Mouse (Mus musculus): ENCODE data around the gene Ephb6.

Ephb6 gene

DNA sequence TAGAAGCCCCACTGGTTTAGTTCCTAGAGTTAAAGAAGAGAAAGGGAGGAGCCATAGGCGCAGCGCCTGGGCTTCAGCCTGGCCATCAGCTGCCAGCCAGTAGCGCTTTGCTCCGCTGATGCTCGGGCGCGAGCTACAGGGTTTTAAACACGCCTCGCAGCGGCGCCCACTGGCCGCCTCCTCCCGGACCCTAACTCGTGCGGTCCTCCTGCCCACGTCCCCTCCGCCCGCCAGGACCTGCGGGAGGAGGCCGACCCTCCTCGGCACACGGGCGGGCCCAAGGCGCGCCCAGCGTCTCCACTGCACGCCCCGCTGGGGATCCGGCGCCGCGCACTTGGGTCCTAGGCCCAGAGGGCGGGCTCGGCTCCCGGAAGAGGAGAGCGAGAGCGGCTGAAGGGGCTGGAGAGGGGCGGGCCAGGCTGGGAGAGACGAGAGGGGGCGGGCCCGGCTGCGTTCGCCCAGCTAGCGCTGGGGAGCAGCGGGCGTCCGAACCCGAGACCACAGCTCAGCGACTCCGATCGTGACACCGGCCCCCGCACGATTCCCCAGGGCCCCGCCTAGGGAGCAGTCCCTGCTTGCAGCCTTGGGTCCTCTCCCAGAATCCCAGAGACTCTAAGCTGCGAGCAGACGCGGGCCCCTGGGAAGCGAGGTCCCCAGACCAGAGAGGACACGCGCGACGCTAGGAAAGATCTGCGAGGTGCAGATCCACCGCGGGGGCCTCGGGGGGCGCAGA, at the start of gene Ephb6:
TSS of gene Ephb6 (plus strand) at position 422 of the 733 bp plus-strand sequence.
- peak; percentile 93 for DNase-seq (ENCODE audit: inconsistent ontology term)

DNA sequence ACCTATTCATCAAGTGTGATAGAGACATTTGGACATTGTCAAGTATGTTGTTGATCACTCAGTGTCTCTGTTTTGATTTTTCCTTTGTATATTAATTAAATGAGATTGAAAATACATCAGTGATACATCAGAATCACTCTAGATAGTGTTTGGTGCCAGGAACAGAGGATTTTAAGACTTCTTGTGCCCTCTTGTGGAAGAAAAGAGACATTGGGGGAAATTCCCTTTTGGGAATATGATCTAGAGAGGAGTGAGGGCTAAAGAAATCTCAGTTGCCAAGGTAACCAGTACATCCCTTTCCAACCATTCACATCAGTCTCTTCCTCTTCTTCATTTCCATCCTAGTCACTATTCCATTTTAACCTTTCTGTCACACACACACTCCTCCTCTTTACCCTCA, 48.9 kb upstream of the Ephb6 start:
- DNase-seq (ENCODE audit: inconsistent ontology term) = peak; percentile 41

DNA sequence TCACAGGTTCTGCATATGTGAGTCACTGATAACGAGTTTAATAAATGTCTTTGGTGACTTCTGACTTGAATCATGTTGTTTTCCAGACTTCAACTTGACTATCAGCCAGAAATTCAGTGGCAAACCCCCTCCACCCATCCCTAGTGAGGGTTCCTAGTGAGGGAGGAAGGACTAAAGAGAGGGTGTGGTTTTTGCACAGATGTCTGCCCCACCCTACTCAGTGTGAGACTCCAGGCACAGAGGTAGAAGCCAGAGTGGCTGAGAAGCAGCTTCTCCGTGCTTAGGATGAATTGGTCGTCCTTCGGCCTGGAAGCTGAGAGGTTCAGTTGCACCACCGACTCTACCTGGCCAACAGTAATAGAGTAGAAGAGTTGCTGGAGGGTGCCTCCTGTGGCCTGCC, 47.8 kb upstream of the Ephb6 start:
- no peak for DNase-seq (ENCODE audit: inconsistent ontology term)

DNA sequence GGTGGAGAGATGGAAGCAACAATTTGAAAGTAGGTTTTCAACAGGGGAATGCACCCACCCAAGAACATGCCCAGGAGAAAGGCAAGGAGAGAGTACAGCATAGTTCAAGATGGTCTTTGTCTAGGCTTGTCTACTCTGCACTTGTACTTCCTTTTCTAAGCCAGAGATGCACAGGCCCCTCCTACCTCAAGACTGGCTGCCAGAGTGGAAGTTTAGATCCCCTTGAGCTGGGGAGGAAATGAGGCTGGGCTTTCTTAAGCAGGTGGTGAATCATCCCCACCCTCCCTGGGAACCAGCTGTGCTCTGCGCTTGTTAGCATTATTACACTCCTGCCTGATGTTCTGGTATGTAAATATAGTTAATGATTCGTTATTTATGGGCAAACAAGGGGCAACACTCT, 47.0 kb upstream of the Ephb6 start:
- no peak for DNase-seq (ENCODE audit: inconsistent ontology term)

DNA sequence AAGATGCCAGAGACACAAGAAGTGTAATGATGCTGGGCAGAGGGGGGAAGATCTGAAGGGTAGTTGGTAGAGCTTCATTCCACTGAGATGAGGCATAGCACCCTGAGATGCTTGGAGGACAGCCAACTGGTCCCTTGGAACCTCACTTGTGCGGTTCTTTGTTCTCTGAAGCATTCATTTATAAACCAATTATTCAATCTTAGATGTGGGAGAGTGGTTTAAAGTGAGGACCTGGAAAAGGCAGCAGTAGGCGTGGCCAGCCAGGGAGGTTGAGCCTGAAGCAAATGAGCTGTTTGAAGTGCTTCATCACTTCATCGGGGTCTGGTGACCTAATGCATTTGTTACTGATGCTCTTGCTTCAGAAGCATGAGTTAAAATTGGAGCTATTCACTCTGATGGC, 46.0 kb upstream of the Ephb6 start:
- peak; percentile 92 for DNase-seq (ENCODE audit: inconsistent ontology term)

DNA sequence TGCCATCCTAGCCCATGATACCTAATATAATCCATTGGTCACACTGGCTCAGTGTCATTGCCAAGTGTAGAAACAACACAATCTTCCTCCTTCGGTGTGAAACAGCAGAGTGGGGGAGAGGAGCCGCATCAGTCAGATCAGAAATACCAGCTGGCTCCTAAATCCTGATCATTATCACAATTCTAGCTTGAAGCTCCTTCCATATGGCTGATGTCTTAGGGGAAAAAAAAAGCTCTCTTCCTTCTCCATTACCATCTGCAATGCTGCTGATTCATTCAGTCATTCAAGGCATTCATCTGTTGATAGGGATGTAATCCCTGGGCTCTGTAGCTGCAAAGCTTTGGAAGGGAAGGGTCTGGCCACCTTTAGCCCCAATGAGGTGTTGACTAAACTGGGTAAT, 45.0 kb upstream of the Ephb6 start:
- DNase-seq (ENCODE audit: inconsistent ontology term) = no peak

DNA sequence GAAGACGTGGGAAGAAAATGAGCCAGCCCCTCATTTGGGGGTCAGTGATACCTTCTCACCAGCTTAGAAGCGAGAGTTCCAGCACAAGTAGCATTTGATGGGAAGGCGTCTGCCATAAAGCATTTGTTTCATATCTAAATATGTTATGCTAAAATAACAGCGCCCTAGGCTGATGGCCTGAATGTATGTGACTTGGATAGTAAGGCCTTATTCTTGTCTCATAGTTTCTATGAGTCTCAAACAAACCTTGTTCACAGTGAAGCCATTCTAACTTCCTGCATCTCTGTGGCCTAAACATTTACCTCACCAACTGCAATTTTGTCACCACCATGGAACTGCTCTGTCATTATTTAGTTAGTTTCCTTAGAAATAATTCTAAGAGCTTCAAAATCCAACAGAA, 42.7 kb upstream of the Ephb6 start:
- DNase-seq (ENCODE audit: inconsistent ontology term) = no peak

DNA sequence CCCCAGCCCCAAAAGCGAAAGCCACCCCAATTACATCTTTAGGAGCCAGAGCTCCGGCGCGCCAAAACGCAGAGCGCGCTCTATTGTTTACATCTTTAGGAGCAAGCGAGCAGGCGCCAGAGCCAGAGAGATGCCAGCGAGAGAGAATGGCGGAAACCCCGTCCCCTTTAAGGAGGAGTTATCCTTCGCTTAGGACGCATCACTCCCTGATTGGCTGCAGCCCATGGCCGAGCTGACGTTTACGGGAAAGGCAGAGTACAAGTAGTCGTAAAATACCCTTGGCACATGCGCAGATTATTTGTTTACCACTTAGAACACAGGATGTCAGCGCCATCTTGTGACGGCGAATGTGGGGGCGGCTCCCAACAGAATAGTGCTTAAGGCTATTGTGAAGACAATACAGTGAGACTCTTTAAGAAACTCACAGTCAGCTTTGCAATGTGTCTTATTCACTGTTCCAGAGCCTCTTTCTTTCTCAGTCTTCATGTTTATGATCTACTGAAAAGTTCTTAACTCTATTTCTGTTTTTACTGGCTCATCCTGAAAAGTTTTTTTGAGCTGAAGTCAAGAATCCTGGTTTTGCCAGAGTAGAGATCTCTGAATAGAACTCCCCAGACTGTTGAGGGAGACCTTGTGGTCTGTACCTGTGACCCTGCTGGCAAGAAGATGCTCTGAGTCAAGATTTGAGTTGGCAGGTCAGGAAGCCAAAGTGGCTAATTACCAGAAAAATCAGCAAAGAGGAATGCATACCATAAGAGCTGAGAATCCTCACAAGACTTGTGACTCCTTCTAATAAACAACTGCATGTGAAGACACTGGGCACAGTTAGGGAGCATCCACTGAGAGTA, 42.0 kb upstream of the Ephb6 start:
- DNase-seq (ENCODE audit: inconsistent ontology term) = peak; percentile 65

DNA sequence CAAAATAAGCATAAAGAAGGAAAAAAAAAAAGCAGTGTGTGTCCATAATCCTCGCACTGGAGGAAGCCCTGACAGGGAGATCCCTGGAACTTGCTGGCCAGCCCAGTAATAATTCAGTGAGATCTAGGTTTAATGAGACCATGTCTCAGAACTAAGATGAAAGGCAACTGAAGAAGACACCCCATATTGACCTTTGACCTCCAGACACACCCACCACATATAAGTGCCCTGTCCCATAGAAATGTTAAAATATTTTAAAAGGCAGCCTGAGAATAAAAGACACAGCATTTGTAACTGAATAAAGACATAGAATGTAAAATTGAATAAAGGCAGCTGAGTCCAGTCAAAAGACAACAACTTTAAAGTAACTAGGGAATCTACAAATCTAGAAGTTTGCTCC, 40.0 kb upstream of the Ephb6 start:
- no peak for DNase-seq (ENCODE audit: inconsistent ontology term)

DNA sequence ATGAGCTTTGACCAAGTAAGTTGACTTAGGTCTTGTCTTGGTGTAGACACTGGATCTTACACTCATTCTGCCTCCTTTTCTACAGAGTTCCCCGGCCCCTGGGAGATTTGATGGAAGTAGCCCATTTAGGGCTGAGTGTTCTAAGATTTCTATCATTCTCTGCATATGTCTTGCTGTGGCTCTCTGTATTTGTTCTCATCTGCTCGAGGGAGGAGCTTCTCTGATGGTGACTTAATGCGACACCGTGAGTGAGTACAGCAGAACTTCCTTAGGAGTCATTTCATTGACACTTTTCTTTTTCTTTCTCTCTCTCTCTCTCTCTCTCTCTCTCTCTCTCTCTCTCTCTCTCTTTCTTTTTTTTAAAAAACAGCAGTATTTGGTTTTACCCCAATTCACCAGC, 38.3 kb upstream of the Ephb6 start:
- no peak for DNase-seq (ENCODE audit: inconsistent ontology term)

DNA sequence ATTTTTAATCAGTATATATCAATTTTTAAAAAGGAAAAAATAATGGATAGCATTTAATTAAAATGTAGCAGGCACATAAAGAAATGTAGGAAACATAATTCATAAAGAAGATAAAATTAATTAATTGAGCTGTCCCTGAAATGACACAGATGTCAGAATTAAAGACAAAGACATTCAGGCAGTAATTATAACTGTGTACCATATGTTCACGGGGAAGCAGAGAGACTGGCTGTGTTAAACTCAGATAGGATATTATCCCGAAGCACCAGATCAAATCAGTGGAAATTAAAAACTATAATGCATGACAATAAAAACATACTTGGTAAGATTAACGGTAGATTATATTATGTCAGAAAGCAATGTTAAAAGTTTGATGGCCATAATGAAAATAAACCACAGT, 36.2 kb upstream of the Ephb6 start:
- DNase-seq (ENCODE audit: inconsistent ontology term) = no peak

DNA sequence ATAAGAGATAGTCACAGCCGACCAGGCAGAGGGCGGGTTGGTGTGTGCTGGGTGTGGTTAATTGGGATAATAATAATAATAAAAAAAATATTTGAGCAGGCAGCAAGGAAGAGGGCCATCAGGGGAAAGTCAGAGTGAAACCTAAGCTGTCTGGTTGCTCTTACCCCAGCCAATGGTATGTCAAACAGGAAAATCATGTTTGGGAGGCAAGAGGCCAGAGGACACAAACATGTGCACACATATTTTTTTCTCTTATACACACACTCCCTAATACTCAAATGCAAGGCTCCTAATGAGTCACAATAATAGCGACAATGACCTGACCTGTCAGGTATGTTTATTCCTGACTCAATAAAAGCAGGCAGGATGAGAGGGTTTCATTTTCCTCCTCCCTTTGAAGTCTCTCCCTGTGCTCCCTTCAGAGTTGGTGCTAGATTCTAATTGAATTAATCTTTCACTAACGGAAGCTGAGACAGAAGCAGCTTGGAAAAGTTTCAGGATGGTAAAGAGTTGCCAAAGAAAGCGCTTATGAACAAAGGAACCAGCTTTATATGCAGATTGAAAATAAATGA, 28.7 kb upstream of the Ephb6 start:
- DNase-seq (ENCODE audit: inconsistent ontology term) = peak; percentile 57

DNA sequence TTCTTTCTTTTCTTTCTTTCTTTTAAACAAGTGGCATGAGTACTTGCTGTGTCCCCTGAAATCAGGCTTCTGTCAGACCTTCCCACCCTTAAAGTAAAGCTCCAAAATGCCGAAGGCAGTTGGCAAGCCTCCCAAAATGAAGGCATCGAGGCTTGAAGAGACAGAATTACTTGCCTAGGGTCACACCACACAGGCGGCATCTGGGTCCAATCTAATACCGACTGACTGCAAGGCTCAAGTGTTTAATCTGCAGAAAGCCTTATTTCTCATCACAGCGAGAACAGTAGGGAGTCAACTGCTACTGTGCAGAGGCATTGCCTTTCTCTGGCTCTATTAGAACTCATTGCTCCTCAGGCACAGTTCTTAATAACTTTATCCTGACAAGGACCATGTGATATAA, 28.0 kb upstream of the Ephb6 start:
- peak; percentile 80 for DNase-seq (ENCODE audit: inconsistent ontology term)

DNA sequence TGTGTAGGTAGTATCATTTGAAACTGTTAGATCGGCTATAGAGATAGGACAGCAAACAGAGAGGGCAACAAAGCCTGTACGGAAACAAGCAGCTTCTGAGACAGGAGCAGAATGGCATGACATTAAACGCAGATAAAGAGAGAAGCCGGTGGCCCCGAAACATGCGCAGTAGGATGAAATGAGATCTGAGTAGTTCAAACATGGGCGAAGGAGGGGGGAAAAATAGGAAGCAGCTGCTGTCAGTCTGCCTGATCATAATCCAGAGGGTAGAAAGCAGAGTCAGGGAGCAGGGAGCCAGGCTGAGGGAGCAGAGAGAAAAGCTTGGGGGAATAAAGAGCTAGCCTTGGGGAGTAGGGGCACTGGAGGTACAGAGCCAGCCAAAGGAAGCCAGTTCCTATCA, 24.0 kb upstream of the Ephb6 start:
- no peak for DNase-seq (ENCODE audit: inconsistent ontology term)

DNA sequence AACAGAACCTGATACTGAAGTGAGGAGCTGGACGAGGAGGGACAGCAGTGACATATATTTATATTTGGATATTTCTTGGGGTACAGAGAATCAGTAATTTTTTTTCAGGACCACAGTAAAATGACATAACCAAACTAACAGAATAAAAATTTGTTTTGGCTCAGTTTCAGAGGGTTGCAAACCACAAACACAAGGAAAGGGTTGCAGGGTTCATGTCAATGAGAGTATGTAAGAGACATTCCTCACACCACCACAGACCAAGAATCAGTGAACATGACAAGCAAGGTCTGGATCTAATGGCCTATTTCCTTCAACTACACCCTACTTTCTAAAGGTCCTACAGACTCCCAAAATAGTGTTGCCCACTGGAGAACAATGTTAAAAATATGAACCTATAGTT, 23.1 kb upstream of the Ephb6 start:
- peak; percentile 43 for DNase-seq (ENCODE audit: inconsistent ontology term)

DNA sequence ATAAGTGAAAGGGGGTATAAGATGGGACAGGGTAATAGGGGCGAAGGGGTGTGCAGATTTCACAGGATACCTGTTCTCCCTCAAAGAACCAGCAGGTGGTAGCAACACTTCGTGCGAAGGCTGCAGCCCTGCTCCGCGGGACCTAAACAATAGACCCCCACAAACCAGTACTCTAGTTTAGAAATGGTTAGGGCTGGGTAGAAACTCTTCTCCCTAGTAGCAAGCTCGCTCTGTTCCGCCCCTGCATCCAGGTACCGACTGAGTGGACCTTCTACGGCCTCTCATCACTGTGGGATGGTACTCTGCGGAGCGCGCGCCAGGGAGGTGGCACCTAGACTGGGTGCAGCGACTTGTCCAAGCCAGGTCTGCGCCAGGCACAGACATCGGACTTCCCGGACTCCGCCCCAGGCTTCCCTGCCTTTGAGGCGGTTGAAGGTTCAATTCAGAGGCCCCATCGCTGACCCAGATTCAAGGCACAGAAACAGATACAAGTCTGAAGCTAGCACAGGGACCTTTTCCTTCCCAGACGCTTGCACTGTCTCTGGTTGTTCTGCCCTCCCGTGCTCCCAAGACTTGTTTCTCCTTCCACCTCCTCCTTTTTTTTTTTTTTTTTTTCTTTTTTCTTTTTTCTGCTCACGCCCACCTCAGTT, 756 bp upstream of the Ephb6 start:
- no peak for DNase-seq (ENCODE audit: inconsistent ontology term)

DNA sequence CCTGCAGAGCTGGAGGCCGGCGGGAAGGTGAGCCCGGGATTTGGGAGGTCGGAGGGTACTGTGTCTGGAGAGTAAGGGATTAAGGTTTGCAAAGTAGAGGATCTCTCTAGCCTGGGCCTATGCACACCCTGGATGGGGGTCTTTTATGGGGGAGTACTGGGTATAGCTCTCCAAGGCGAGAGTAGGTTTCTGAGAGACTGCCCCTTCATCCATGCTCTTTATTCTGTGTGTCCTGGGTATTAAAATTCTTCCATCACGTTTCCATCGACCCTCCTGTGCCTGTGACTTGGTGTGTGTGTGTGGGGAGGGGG, 467 bp downstream of the Ephb6 start:
- no peak for DNase-seq (ENCODE audit: inconsistent ontology term)

DNA sequence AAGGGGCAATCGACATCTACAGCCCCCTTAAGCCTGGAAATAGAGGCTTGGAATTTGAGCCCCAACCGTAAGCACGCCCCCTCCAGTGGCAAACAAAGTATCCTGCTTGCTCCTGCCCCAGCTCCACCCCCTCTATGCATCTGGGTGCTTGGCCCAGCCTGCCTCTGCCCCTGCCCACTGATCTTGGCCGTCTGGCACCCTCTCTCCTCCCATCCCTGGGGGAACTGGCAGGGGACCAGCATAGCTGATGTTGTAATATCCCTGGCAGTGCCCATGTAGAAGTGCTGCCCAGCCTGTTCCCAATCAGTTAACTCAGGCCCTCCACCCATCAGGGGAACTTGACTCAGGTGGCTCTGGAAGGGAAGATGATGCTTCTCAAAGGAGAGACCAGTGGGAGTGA, 932 bp downstream of the Ephb6 start:
- peak; percentile 77 for DNase-seq (ENCODE audit: inconsistent ontology term)

DNA sequence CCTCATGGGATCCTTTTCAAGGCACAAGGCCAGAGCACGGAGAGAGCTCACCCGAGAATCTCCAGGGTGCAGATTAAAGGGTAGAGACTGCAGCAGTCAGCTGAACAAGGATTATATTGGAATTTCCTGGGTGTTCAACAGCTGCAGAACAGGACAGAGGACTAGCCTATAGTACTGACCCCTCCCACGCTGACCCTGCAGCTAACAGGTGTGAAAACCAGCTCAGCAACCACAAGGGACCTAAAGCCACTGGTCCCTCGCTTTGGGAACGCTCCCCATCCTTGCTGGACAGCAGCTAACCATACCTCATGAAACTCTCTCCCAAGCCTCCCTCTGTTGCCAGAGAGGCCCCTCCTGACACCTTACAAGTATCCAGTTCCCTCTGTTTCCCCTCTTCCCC, 2.4 kb downstream of the Ephb6 start:
- DNase-seq (ENCODE audit: inconsistent ontology term) = no peak

DNA sequence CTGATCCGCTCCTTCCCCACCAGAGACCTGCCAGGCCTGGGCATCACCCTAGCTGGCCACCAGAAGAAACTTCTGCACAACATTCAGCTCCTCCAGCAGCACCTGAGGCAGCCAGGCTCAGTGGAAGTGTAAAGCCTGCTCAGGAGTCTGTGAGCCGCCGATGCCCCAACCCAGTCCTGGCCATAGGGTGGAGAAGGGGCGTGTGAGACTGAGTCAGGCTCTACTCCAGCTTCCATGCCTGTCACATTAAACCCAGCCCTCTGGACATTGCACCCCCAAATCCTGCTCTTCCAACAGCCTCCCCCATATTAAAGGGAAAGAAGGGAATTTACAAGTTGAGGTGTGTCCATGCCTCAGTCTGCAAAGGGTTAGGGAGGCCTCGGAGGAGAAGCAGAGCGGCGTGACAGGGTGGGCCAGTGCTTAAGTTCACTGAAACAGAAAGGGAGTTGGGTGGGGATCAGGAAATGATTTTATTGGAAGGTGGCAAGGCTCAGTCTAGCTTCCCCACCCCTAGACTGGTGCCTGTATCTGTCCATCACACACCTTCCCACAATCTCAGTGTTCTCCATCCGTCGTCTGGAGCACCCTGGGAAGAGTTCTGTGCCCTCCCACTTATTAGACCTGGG, 15.0 kb downstream of the Ephb6 start:
- DNase-seq (ENCODE audit: inconsistent ontology term) = no peak

DNA sequence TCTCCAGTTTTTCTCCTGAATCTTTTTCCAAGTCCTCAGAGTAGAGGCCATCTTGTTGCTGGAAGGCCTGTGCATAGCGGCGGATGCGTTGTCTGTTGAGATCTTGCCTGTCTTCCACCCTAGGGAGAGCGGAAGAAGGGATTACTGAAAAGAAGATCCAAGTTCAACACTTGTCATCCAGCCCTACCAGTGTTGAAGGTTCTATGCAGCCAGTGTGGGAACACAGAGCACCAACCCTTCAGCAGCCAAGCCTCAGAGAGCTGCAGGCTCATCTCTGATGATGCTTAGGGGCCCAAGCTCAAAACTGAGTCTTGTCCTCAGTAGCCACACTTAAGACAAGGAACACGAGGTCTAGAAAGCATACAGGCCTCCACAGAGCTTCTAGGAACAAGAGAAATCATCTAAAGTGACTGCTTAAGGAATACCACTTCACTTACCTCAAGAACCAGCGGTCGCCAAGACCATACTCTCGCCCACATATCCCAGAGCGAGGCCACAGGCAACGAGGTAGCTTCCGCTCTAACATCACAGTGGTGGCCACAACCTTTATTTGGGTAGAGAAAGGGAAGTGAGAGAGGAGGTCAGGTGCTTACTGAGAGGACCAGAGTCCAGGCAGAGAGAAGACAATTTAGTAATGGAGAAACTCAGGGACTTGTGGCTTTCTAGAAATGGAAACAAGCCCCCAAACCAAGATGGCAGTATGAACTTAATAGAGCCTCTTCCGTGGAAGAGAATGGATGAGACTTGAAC, 16.1 kb downstream of the Ephb6 start:
- no peak for DNase-seq (ENCODE audit: inconsistent ontology term)
